Mouse (Mus musculus): Measurements from ENCODE around the gene Pde4d.

Gene Pde4d

GRCm38 (mm10) chr13:109402396-109402795 lies 952.6 kb downstream of the Pde4d start:
- no peak for DNase-seq (ENCODE audit: low spot score in 2 of 2)

- no peak for DNase-seq (ENCODE audit: low spot score in 2 of 2)
These were observed 953.2 kb downstream of the Pde4d start for GRCm38 (mm10) chr13:109402936-109403335.

GRCm38 (mm10) chr13:109406341-109406740 lies 956.6 kb downstream of the Pde4d start:
- no peak for DNase-seq (ENCODE audit: low spot score in 2 of 2)

- DNase-seq (ENCODE audit: low spot score in 2 of 2) = no peak
These were observed 957.6 kb downstream of the Pde4d start for GRCm38 (mm10) chr13:109407371-109407770.

DNA sequence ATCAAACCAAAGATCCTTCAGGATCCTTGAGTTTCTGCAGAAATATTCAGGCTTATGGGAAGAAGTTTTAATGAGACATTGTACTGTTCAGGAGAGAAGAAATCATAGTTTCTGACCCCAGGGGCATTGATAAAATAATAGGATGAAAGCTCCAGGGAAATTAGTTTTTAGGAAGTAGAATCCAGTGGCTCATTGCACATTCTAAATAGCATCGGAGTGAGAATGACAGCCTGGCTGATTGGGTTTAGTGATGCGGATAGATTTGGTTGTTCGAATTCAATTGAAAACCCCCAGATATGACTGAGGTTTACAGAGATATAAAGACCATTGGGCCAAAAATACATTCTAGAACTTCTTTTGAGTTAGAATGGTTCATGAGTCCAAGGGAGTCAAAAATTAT lies 970.7 kb downstream of the Pde4d start:
- no peak for DNase-seq (ENCODE audit: low spot score in 2 of 2)

DNA sequence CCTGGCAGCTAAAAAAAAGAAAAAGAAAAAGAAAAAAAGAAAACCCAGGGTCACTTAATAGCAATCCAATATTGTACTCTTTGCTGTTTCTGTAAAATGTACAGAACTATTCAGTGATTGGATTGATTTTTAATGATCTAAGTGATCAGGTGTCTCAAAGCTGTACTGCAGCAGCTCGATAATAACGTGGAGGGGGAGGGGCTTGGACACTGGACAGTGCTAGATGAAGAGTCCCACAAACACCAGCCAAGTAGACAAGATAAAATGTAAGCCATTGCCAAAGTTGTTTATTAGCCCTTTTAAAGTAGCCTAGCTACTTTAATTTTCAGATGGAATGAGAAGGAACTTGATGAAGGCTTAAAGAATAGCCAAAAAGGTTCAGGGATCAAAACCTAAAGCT lies 975.2 kb downstream of the Pde4d start:
- DNase-seq (ENCODE audit: low spot score in 2 of 2) = no peak

GRCm38 (mm10) chr13:109425548-109425947 lies 975.8 kb downstream of the Pde4d start:
- no peak for DNase-seq (ENCODE audit: low spot score in 2 of 2)

DNA sequence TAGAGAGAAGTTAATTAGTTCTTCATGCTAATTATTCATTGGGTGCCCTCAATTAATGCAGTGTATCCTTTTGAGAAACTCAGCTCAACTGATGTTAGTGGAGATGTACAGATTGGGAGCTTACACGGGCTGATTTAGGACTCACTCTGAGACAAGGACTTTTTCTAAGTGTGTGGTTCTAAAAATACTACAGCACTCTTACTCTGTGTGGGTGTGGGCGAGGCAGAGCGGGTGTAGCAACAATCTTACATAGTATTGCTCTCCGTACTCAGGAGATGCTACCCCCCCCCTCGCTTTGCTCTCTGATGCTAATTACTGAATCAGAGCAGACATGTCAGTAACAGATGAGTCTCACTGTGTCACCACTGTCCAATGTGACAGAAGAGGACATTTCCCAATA lies 976.3 kb downstream of the Pde4d start:
- DNase-seq (ENCODE audit: low spot score in 2 of 2) = peak in 1 of 2 experiments; percentile 43

DNA sequence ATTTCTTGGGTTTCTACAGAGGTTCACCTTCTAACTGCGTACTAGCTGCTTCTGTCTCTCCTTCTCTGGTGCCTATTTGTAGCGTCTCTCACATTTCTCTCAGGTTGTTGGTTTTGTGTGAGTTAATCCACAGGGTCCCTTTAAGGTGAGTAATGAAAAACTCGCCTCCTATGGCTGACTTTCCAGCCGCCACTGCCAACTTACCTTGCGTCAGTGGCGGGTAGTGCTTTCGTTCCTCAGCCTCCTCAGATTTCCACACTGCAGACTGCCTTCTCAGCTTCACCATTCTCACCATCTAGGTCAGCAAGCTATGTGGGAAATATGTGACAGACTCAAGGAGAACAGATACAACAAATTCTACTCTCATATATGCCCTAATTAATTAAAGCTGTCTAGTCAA lies 977.8 kb downstream of the Pde4d start:
- DNase-seq (ENCODE audit: low spot score in 2 of 2) = no peak

DNA sequence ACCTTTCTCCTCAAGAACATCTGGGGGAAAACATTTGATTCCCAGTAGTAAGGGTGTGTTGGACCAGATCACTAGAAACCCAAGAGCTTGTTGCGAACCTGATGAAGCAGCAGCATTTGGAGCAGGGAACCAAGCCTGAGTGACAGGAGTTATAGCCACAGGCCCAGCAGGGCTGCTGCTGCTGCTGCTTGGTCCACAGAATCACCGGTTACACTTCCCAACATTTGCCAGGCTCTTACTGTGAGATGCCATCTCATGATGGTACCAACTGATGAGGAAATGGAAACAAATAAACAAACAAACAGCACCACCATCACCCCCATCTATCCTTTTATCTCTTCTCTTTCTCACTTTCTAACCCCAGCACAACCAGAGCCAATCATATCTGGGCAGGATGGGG lies 979.8 kb downstream of the Pde4d start:
- no peak for DNase-seq (ENCODE audit: low spot score in 2 of 2)

DNA sequence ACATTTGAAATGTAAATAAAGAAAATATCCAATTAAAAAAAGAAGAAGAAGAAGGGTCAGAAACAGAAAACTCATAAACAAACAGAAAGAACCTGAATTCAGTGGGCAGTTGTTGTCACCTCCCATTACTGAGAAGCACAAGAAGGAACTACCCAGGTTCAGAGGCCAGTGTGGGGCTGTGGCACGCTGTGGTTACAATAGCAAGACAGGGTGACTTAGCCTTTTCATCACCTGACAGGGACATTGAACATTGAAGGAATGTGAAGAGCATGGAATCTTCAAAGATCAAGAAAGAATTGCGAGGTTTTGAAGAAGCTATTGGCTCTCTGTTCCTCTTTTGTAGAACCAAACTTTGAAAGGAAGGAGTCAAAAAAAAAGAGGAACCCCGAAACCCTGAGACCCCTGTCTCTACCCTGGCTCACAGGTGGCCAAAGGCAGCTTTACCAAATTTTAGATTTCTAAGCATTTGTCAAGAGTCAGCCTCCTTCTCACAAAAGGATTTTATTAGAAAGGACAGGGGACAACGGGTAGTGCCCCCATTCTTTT lies 987.6 kb downstream of the Pde4d start:
- DNase-seq (ENCODE audit: low spot score in 2 of 2) = no peak

DNA sequence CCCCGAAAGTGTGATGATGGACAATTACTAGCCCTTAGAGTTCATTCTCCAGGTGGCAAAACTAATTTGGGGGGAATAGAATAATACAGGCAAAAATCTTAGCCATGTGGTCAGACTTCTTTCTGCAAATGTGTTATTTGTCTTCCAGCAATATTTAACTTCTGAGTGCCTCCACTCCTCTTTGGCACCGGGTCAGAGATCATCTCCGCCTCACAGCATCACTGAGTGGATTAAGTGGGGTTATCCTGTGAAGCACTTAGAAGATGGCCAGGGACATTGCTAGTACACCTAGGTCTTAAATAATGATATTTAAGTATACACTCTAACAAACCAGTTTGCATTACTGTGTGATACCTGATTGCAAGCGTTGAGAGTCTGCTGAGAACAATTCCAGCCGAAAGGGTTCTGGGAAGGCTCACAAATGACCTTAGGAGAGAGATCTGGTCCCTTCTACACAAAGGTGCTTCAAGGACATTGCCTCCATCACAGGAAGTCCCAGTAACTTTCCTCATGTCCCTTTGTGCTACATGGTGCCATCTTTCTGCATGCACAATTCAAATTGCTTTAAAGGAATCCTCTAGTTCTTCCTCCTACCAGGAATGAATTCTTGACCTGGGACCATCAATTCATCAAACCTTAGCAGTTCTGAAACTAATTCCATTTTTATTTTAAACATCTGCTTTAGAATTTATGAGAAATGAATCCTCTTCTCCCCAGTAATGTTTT lies 989.9 kb downstream of the Pde4d start:
- DNase-seq (ENCODE audit: low spot score in 2 of 2) = no peak

DNA sequence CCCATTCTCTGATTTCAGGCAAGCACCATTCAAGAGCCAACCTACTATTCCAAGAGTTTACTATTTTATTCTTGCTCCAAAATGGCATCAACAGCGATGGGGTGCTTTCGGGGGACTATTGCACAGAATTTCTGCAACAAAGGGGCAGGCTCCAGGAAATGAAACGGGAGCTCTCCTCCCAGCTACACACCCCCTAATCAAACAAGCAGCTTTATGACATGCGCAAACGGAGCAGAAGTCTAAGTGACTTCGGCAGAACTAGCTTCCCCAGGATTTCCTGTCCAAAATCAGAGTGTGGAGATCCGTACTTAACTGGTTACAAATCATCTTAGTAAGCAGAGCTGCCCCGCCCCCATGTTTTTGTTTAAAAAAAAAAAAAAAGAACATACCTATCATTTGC lies 990.6 kb downstream of the Pde4d start:
- DNase-seq (ENCODE audit: low spot score in 2 of 2) = peak; percentile 60 to 64

DNA sequence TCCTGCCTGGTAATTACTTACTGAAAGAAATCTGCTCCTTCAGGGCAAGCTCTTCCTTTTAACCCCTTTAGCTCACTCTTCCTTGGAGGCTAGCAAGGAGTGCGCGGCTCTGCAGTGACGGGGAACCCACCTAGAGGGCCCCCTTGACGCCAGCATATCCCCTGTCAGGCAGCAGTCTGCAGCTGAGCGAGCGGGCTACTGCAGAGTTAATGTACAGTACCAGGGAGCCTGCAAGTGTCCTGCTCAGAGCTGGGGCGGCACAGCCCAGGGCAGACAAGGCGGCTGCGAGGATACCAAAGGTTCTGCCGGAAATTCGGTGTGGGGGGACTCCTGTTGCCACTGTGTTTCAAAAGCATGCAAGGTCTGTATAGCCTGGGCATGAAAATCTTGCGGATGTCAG lies 991.1 kb downstream of the Pde4d start:
- peak; percentile 83 to 87 for DNase-seq (ENCODE audit: low spot score in 2 of 2)

GRCm38 (mm10) chr13:109441401-109441973 lies 991.7 kb downstream of the Pde4d start:
- peak; percentile 49 to 54 for DNase-seq (ENCODE audit: low spot score in 2 of 2)

GRCm38 (mm10) chr13:109446138-109446537 lies 996.4 kb downstream of the Pde4d start:
- no peak for DNase-seq (ENCODE audit: low spot score in 2 of 2)

GRCm38 (mm10) chr13:109448121-109448520 lies 998.4 kb downstream of the Pde4d start:
- DNase-seq (ENCODE audit: low spot score in 2 of 2) = no peak

DNA sequence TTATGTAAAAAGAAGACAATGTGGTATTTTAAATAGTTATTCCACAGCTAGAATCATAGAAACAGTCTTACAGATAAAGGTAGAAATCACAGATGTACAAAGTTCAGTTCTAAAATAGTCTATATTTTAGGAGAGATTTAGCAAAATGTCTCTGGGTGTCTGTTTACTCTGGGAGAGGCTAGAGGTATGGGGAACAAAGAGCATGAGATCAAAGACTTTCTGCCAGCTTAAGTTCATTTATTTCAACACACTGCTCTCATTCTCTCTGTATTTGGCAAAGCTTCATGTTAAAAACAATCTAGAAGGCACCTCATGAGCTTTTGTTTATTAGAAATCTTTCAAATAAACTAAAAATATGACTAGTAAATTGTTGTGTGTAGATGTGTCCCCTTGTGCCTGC lies 1024.6 kb downstream of the Pde4d start:
- DNase-seq (ENCODE audit: low spot score in 2 of 2) = no peak

GRCm38 (mm10) chr13:109481446-109481845 lies 1031.7 kb downstream of the Pde4d start:
- no peak for DNase-seq (ENCODE audit: low spot score in 2 of 2)

GRCm38 (mm10) chr13:109486166-109486565 lies 1036.4 kb downstream of the Pde4d start:
- DNase-seq (ENCODE audit: low spot score in 2 of 2) = no peak

DNA sequence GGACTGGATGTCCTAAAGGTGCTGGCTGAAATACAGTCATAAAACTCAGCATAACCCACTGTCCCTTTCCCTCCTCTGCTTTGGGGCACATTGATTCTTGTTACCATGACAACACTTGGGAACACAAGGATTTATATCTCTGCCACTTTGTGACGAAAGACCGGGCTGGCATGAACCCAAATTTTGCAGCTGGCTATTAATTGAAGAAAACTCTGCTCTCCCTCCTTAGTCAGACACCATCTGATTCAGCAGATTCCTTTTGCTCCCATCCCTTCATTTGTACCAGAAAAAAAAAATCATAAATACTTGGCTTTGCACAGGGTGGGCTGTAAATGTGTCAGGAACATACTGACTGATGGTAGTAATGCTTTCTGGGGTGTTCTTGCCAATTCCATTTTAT lies 1037.6 kb downstream of the Pde4d start:
- DNase-seq (ENCODE audit: low spot score in 2 of 2) = peak in 1 of 2 experiments; percentile 27

DNA sequence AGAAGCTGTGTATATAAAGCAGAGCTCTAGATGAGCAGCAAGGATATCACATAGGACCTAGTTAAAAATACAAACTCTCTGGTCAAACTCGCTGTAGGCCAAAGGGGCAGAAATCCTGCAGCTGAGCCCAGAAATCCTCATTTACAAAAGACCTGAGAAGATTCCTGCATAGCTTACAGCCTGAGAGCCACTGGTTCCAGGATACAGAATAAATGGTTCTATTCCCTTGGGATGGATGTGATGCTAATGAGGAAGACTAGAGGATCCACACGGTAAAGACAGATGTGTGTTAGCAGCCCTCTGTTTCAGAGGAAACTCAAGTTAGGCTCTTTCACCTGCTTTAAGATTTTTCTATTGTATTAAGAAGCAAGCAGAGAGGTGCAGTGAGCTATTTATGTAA lies 1041.1 kb downstream of the Pde4d start:
- no peak for DNase-seq (ENCODE audit: low spot score in 2 of 2)

DNA sequence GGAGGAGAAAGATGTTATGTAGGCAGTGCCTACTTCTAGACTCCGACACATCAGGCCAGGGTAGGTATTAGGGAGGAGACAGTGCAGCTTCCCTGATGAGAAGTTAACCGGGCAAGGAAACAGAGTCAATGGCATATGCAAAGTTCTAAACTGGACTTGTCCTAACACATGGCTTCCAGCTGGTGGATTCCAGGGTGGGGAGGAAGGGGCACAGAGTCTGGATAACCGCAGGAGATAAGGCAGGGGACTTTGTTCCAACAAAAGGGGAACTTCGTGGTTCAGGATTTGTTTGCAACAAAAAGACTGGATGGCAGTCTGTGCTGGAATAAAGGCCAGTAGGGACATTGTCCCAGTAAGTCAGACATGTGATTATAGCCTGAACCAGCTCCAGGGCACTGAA lies 1042.1 kb downstream of the Pde4d start:
- no peak for DNase-seq (ENCODE audit: low spot score in 2 of 2)

Measured in frontal cortex, postnatal 36 days (tissue).